ENCODE assay signal across 28 mouse cellular contexts in the genomic region with DNA sequence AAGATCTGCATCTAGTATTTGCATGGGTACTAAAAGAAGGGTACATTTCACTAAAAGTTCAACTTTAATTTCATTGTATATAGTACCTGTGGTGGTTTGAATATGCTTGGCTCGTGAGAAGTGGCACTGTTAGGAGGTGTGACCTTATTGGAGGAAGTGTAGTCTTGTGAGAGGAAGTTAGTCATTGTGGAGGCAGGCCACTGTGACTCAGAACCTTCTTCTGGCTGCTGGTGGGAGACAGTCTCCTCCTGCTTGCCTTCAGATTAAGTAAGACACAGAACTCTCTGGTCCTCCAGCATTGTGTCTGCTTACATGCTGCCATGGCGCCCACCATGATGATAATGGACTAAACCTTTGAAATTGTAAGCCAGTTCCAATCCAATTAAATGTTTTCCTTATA.
DNase-seq lines count a peak whose midpoint lies in the region; ATAC-seq lines count a peak whose summit lies in the region.
"Had no signal": no experiment of that assay in that cellular context is flagged by ENCODE, and none has a peak within 500 bp of the region (broad histone marks: within the 10 kb centered on the region; RNA-seq: fewer than 3 reads in every experiment).

No protein-coding gene starts in this region.

- 82% methylated on average over 2 of the region's 2 CpGs for WGBS in hindbrain, embryonic 10.5 days

- no peaks in the 10 kb centered on the region for H3K9me3 ChIP-seq in hindbrain, embryonic 10.5 days
- H3K9me3 ChIP-seq: embryonic facial prominence, embryonic 12.5 days; embryonic facial prominence, embryonic 15.5 days; forebrain, embryonic 12.5 days; forebrain, embryonic 15.5 days; heart, embryonic 10.5 days; heart, embryonic 13.5 days; hindbrain, embryonic 12.5 days; hindbrain, embryonic 15.5 days had no signal

- ATAC-seq in megakaryocyte, adult 5-6 weeks (ENCODE audit: poor library complexity, severe bottlenecking), result peak; percentile 77
- ATAC-seq: activated CD4-positive, CD25-positive, alpha-beta regulatory T cell, adult 4 months; CD4-positive, CD25-positive, alpha-beta regulatory T cell, adult 4 months; forebrain, embryonic 15.5 days; intestine, postnatal 0 days had no signal

- no peaks in the 10 kb centered on the region for H3K4me1 ChIP-seq in hindbrain, embryonic 10.5 days (replicated peaks)
- H3K4me1 ChIP-seq: embryonic facial prominence, embryonic 12.5 days; embryonic facial prominence, embryonic 15.5 days; forebrain, embryonic 12.5 days; forebrain, embryonic 15.5 days; heart, embryonic 10.5 days; heart, embryonic 13.5 days; hindbrain, embryonic 12.5 days; hindbrain, embryonic 15.5 days had no signal

- DNase-seq in 416B (ENCODE audit: low read depth), result peak; percentile 83
- DNase-seq in brain, adult 2 months (ENCODE audit: low read depth, low spot score), result peak; percentile 28
- no peak for DNase-seq in lung, adult 18-20 months
- no peak for DNase-seq in right cerebral cortex, adult 18-20 months
- DNase-seq in layer of hippocampus, adult 18-20 months (ENCODE audit: low spot score in 2 of 2), result no peak
- DNase-seq in hindbrain, embryonic 10.5 days (ENCODE audit: low spot score), result no peak
- DNase-seq: adrenal gland, adult 8-10 months; adrenal gland, postnatal 25 days; cerebellum, adult 11-12 months; cerebellum, adult 8-10 months; cerebellum, postnatal 10 days; gastrocnemius, postnatal 25 days; heart, adult 18-20 months; heart, postnatal 14 days; heart, postnatal 4 days; kidney, adult 2 months had no signal

- H3K27ac ChIP-seq in hindbrain, embryonic 10.5 days, result no peak overlapping the region
- H3K27ac ChIP-seq: embryonic facial prominence, embryonic 12.5 days; embryonic facial prominence, embryonic 15.5 days; forebrain, embryonic 12.5 days; forebrain, embryonic 15.5 days; heart, embryonic 10.5 days; heart, embryonic 13.5 days; hindbrain, embryonic 12.5 days; hindbrain, embryonic 15.5 days had no signal

- H3K36me3 ChIP-seq in hindbrain, embryonic 10.5 days, result no peaks in the 10 kb centered on the region
- H3K36me3 ChIP-seq: embryonic facial prominence, embryonic 12.5 days; embryonic facial prominence, embryonic 15.5 days; forebrain, embryonic 12.5 days; forebrain, embryonic 15.5 days; heart, embryonic 10.5 days; heart, embryonic 13.5 days; hindbrain, embryonic 12.5 days; hindbrain, embryonic 15.5 days had no signal

- H3K27me3 ChIP-seq in hindbrain, embryonic 10.5 days (ENCODE audit: insufficient read depth, poor library complexity, severe bottlenecking), result no peaks in the 10 kb centered on the region
- H3K27me3 ChIP-seq: embryonic facial prominence, embryonic 12.5 days; embryonic facial prominence, embryonic 15.5 days; forebrain, embryonic 12.5 days; forebrain, embryonic 15.5 days; heart, embryonic 13.5 days; hindbrain, embryonic 12.5 days; hindbrain, embryonic 15.5 days had no signal

- no peak overlapping the region for H3K4me3 ChIP-seq in hindbrain, embryonic 10.5 days
- H3K4me3 ChIP-seq: embryonic facial prominence, embryonic 12.5 days; embryonic facial prominence, embryonic 15.5 days; forebrain, embryonic 12.5 days; forebrain, embryonic 15.5 days; heart, embryonic 10.5 days; heart, embryonic 13.5 days; hindbrain, embryonic 12.5 days; hindbrain, embryonic 15.5 days had no signal

Comparison
In these comparisons a context has a peak if more than half of its experiments do, and no peak if none do; other contexts are left out.
1. DNase-seq: peak in 416B (single experiment) and brain, adult 2 months (single experiment); none in lung, adult 18-20 months (0 of 2), right cerebral cortex, adult 18-20 months (single experiment), layer of hippocampus, adult 18-20 months (0 of 2) and hindbrain, embryonic 10.5 days (single experiment).